21 mouse cellular contexts compared by ENCODE assay signal in genomic region chr14:27122646-27123045, GRCm38 (mm10). TPM values are rescaled to one million over a fixed set of nuclear protein-coding genes. Genes with fewer than 3 reads are reported as not detected.
DNase-seq lines count a peak whose midpoint lies in the region; ATAC-seq and TF ChIP-seq lines count a peak whose summit lies in the region.
"Had no signal": no experiment of that assay in that cellular context is flagged by ENCODE, and none has a peak within 500 bp of the region (broad histone marks: within the 10 kb centered on the region; RNA-seq: fewer than 3 reads in every experiment).

No protein-coding gene starts in this region.

- H3K9ac ChIP-seq in liver, embryonic 12.5 days: no peak overlapping the region
- H3K9ac ChIP-seq: forebrain, embryonic 12.5 days; liver, embryonic 15.5 days; midbrain, embryonic 12.5 days; neural tube, embryonic 13.5 days had no signal

- H3K4me1 ChIP-seq in embryonic fibroblast, embryonic 13.5 days (ENCODE audit: control insufficient read depth, insufficient read depth, low read length): peaks cover 5% of the 10 kb centered on the region; the same call in 1 of the 2 replicates
- no peaks in the 10 kb centered on the region for H3K4me1 ChIP-seq in liver, embryonic 12.5 days
- H3K4me1 ChIP-seq: forebrain, embryonic 12.5 days; liver, embryonic 15.5 days; midbrain, embryonic 12.5 days; neural tube, embryonic 13.5 days had no signal

- peak overlapping the region; percentile 65; the same call in 1 of the 2 replicates for H3K27ac ChIP-seq in gastrocnemius, adult 2 months
- H3K27ac ChIP-seq in embryonic fibroblast, embryonic 13.5 days (ENCODE audit: insufficient read depth, low read length): peak overlapping the region; percentile 1; the same call in 1 of the 2 replicates
- no peak overlapping the region for H3K27ac ChIP-seq in liver, embryonic 12.5 days
- H3K27ac ChIP-seq: forebrain, embryonic 12.5 days; liver, embryonic 15.5 days; macrophage; midbrain, embryonic 12.5 days; neural tube, embryonic 13.5 days had no signal

- TF ChIP-seq POLR2A in embryonic fibroblast, embryonic 13.5 days (IDR thresholded peaks at IDR 0.05; ENCODE audit: low read depth, low read length): no peak

- H3K27me3 ChIP-seq in liver, embryonic 12.5 days (replicated peaks): peaks cover 9% of the 10 kb centered on the region; the same call in 1 of the 2 replicates
- H3K27me3 ChIP-seq: heart, embryonic 13.5 days; liver, embryonic 15.5 days had no signal

- no peaks in the 10 kb centered on the region for H3K9me3 ChIP-seq in liver, embryonic 12.5 days (replicated peaks)
- H3K9me3 ChIP-seq: forebrain, embryonic 12.5 days; heart, embryonic 13.5 days; liver, embryonic 15.5 days; midbrain, embryonic 12.5 days; neural tube, embryonic 13.5 days had no signal

- H3K36me3 ChIP-seq in liver, embryonic 12.5 days: no peaks in the 10 kb centered on the region
- H3K36me3 ChIP-seq: forebrain, embryonic 12.5 days; heart, embryonic 13.5 days; liver, embryonic 15.5 days; midbrain, embryonic 12.5 days; neural tube, embryonic 13.5 days had no signal

- DNase-seq in gastrocnemius, adult 2 months: no peak
- DNase-seq in gastrocnemius, postnatal 14 days: no peak
- DNase-seq in testis, postnatal 14 days (ENCODE audit: low spot score): peak; percentile 46
- no peak for DNase-seq in testis, postnatal 10 days (ENCODE audit: low spot score)
- no peak for DNase-seq in cerebellum, adult 18-20 months
- DNase-seq: cerebellum, adult 11-12 months; cerebellum, postnatal 25 days; embryo, embryonic 11 days; gastrocnemius, postnatal 36 days; kidney, adult 11 months; thymus, adult 18-20 months; thymus, postnatal 4 days had no signal

- no peak overlapping the region for H3K4me2 ChIP-seq in liver, embryonic 12.5 days
- H3K4me2 ChIP-seq: forebrain, embryonic 12.5 days; heart, embryonic 13.5 days; liver, embryonic 15.5 days; midbrain, embryonic 12.5 days; neural tube, embryonic 13.5 days had no signal

- H3K4me3 ChIP-seq in gastrocnemius, adult 2 months: no peak overlapping the region
- H3K4me3 ChIP-seq in embryonic fibroblast, embryonic 13.5 days (ENCODE audit: insufficient read depth, low read length): no peak overlapping the region
- H3K4me3 ChIP-seq in liver, embryonic 12.5 days: no peak overlapping the region
- H3K4me3 ChIP-seq: forebrain, embryonic 12.5 days; heart, embryonic 13.5 days; liver, embryonic 15.5 days; midbrain, embryonic 12.5 days; neural tube, embryonic 13.5 days had no signal

- no peak for ATAC-seq in liver, embryonic 12.5 days
- ATAC-seq: hindbrain, embryonic 16.5 days had no signal

- TF ChIP-seq CTCF in gastrocnemius, adult 2 months (IDR thresholded peaks at IDR 0.05): no peak
- TF ChIP-seq CTCF in embryonic fibroblast, embryonic 13.5 days (IDR thresholded peaks at IDR 0.05; ENCODE audit: borderline replicate concordance, insufficient read depth, low read length): no peak

- 67% methylated on average over 3 of the region's 3 CpGs for WGBS in liver, embryonic 12.5 days (ENCODE audit: insufficient replicate concordance)

- intact Hi-C loops in gastrocnemius, adult 2 months (cut with DNase I): no loop called here
- intact Hi-C loops in gastrocnemius, postnatal 14 days (cut with DNase I; ENCODE audit: low total_unique reads): no loop called here

RNA-seq across cellular contexts. Expression of gene Arhgef3, which starts 7.9 kb away (rescaled TPM):
- 10 to 100 TPM in 1 of 2 experiments, 1 to 10 TPM in 1; 8.5 to 20.0 TPM for total RNA-seq in gastrocnemius, adult 2 months (2021)
- 10 to 100 TPM; 15.1 to 15.8 TPM for total RNA-seq in gastrocnemius, postnatal 14 days (2021)
- polyA plus RNA-seq in embryonic fibroblast, embryonic 13.5 days (2011; ENCODE audit: insufficient read length, low read depth, missing spikeins): 1.3 and 2.5 TPM in 2 replicates
- 5.5 and 5.6 TPM in 2 replicates for polyA plus RNA-seq in liver, embryonic 12.5 days (2016; fragmentation: Nextera tagmentation; extraction: Ambion mirVana)
